Mouse (Mus musculus) bone marrow macrophage, adult 2 months (primary cell): ENCODE results near the gene Asf1b. TPM values are rescaled to one million over a fixed set of nuclear protein-coding genes. Genes with fewer than 3 reads are reported as not detected.
"Not testable (repeated sequence)": the region's sequence is repeated elsewhere in the genome, so short reads cannot be mapped to it uniquely, and the experiment has no call there.

Experiments
- H3K27ac ChIP-seq: 2 replicates; pipeline ENCODE4 v1.5.1; 2012; ENCODE audit warnings: low read depth, low read length; ENCODE audit not compliant: insufficient read depth
- H3K4me1 ChIP-seq: 2 replicates; pipeline ENCODE4 v1.6.1; 2012; ENCODE audit warnings: low read length; ENCODE audit not compliant: control insufficient read depth, insufficient read depth
- H3K4me3 ChIP-seq: 2 replicates; pipeline ENCODE4 v1.5.1; 2012; ENCODE audit warnings: mild to moderate bottlenecking, low read length, moderate library complexity; ENCODE audit not compliant: insufficient read depth
- CTCF ChIP-seq: IDR thresholded peaks from 2 replicates; pipeline ENCODE4 v1.5.1; 2012; ENCODE audit warnings: low read depth, mild to moderate bottlenecking, low read length, moderate library complexity
- POLR2A ChIP-seq: IDR thresholded peaks from 2 replicates; pipeline ENCODE4 v1.6.1; 2012; ENCODE audit warnings: mild to moderate bottlenecking, low read depth, low read length, borderline replicate concordance
- polyA plus RNA-seq: library from polyadenylated mRNA; stranded (reverse); fragments of >200 nt; gene quantifications from 2 replicates; pipeline ENCODE4 v1.2.4, GENCODE M21; 2012; ENCODE audit not compliant: missing spikeins, insufficient read depth, insufficient read length

Asf1b gene
- polyA plus RNA-seq, 1 experiment, result 42.9 TPM

DNA sequence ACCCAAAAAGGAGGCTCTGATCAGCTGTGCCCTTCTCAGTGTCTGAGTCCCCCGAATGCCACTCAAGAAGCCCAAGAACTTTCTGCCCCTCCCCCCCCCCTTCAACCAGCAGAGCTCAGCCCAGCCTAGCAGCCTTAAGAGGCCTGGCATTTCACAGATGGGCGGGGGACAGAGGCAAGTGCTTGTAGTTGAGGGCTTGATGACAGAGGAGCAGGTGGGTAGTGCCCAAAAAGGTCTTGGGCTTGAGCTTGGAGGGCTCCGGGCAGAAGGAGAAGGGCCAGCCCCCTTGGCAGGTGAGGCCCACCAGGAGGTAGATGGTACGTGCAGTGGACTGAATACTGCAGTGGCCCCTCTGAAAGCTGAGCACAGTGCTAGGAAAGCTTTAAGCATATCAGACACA is 19.2 kb downstream of the Asf1b start:
- TF ChIP-seq POLR2A (no peak), CTCF (no peak)
- no peak overlapping the region for H3K4me3 ChIP-seq
- H3K4me1 ChIP-seq, result peaks cover 38% of the 10 kb centered on the region
- no peak overlapping the region for H3K27ac ChIP-seq

DNA sequence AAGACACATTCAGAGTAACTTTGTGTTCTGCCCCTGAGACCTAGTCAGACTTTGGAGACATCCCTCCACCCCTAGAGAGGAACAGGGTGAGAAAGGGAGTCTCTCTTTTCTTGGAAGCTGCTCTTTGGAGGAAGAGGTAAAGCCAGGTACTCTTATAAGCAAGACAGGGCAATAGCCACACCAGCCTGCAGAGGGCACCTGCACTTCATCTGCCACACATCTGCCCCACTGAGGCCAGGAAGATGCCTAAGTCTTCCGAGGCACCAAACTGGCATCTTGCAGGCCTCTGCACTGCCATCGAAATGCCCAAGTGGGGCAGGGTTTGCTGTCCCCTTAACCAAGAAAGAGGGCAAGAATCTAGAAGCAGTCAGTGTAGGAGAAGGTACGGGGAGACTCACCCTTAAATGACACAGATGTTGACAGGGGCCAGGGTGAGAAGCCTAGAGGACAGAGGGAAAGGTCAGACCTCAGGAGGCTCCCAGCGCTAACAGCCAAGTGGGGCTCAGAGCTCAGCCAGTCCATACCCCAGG is 20.9 kb downstream of the Asf1b start:
- no peak overlapping the region for H3K4me3 ChIP-seq
- H3K27ac ChIP-seq, result no peak overlapping the region
- H3K4me1 ChIP-seq, result peaks cover 34% of the 10 kb centered on the region
- TF ChIP-seq POLR2A, result no peak
- TF ChIP-seq CTCF, result peak; percentile 45; the same call in 1 of the 2 replicates

DNA sequence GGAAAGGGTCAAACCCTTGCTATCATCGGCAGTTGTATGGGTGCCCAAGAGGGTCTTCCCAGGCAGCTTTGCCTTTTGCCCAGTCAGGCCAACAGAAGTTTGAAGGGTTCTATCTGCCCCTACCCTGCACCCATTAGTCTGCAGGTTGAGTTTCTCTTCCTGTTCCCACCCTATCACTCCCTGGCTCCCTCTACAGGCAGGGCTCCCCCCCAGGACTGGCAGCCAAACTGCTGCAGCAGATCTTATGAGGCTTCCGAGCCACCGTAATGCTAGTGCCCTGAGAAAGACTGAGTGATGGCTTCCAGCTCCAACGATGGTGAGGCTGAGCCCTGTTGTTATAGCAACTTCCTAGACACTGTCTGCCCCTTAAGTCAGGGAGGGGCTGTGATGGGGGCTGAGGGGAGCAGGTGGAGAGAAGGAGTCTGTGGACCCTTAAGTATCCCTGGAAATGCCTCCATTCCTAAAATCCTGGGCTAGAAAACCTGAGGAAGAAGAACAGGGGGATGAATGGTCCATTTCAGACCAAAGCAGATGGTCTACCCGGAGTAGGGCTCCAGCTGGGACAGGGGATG is 21.6 kb downstream of the Asf1b start:
- Histone ChIP-seq H3K4me1 (peaks cover 28% of the 10 kb centered on the region), H3K4me3 (no peak overlapping the region), H3K27ac (0 out of 2 replicates have a peak overlapping the region, but pooled peaks have one; percentile 7)
- TF ChIP-seq POLR2A, result no peak
- 0 out of 2 replicates have a peak, but pooled peaks have one; percentile 36 for TF ChIP-seq CTCF

DNA sequence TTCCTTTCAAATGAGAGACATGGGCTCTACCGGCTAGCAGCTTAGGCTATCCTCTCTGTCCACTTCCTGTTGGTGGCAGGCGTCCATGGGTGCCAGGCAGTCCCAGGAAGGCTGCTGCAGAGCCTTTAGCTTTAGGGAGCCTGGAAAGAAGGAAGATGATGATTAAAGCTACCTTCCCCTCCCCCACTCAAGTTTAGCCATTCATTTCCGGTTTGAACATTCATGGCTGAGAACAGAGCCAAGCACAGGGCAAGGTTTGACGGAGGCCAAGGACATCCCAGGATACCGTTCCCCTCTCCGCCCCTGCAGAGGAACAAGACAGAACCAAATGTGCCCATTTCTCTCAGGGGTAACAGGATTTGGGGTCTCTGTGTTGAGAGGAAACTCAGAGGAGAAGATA is 22.3 kb downstream of the Asf1b start:
- TF ChIP-seq CTCF (no peak), POLR2A (no peak)
- H3K27ac ChIP-seq, result peak overlapping the region; percentile 39
- peaks cover 26% of the 10 kb centered on the region for H3K4me1 ChIP-seq
- no peak overlapping the region for H3K4me3 ChIP-seq

DNA sequence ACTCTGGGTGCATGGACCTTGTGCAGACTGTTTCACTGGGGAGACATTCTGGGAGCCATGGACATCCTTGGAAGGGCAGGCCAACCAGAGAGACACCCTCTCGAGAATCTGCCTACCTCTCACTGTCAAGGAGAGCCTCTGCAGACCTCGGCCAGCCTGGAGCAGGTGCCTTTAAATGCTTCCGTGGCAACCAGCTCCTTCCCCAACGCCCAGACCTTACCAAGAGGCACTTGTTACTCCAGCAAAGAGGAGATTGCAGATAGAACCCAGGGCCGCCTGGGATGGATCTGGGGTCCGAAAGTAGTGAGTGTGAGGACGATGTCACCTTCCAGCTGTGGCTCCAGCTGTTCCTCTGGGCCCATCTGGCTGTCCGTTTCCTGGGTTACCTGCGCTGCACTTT is 22.9 kb downstream of the Asf1b start:
- Histone ChIP-seq H3K4me3 (no peak overlapping the region), H3K4me1 (peaks cover 26% of the 10 kb centered on the region), H3K27ac (peak overlapping the region; percentile 39; the same call in 1 of the 2 replicates)
- TF ChIP-seq CTCF (no peak), POLR2A (no peak)

DNA sequence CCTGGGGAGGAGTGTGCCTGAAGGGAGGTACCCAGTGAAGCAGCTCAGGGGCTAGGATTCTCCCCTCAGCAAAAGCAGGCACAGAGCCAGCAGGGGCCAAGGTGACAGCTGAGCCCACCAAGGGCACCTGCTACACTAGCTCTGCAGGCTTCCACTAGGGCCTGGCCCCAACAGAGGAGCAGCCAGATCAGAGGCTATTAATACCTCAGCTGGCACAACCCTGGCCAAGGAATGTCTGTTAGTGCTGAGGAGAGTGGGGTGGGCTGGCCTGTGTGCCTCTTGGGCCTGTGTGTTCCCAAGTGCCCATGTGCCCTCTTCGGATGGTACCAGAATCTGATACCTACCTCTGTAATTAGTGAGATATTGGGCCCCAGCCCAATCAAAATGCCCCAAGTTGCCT is 24.9 kb downstream of the Asf1b start:
- no peak for TF ChIP-seq CTCF
- no peak for TF ChIP-seq POLR2A
- H3K27ac ChIP-seq, result no peak overlapping the region
- H3K4me1 ChIP-seq, result peaks cover 19% of the 10 kb centered on the region
- no peak overlapping the region for H3K4me3 ChIP-seq

DNA sequence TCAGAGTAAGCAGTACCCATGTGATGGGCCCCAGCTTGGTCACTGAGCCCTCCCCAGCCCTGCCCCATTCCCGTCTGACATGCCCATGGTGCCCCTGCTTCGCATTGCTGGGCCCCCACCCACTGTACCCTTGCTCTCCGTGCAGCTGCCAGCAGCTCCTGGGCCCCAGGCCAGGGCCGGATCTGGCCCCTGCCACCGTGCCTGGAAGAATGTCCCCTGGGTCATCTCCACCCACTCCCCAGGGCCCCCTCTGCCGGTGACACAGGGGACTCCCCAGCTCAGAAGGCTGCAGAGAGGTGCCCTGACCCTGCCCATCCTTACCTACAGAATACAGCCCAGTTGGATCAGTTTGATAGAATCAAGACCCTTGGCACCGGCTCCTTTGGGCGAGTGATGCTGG is 25.5 kb downstream of the Asf1b start:
- Histone ChIP-seq H3K27ac (no peak overlapping the region), H3K4me1 (peaks cover 19% of the 10 kb centered on the region), H3K4me3 (no peak overlapping the region)
- TF ChIP-seq POLR2A, result no peak
- no peak for TF ChIP-seq CTCF

DNA sequence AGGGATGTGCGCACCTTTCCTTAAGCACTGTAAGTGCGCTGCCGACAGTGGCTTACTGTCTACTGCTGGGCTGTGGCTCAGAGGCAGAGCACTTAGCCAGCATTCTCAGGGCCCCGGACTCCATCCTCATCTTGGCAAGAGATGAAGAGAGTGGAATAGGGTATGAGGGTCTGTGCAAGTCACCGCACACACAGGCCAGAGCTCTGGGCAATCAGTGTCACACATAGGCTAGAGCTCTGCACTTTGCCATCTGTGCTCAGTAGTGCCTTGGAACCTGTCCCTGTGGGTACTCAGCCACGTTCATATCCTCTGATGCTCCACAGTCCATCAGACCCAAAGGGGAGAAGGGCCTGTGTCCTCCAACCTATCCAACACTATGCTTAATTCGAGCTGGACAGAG is 26.2 kb downstream of the Asf1b start:
- Histone ChIP-seq H3K4me1 (peaks cover 17% of the 10 kb centered on the region), H3K27ac (no peak overlapping the region), H3K4me3 (no peak overlapping the region)
- no peak for TF ChIP-seq POLR2A
- no peak for TF ChIP-seq CTCF

DNA sequence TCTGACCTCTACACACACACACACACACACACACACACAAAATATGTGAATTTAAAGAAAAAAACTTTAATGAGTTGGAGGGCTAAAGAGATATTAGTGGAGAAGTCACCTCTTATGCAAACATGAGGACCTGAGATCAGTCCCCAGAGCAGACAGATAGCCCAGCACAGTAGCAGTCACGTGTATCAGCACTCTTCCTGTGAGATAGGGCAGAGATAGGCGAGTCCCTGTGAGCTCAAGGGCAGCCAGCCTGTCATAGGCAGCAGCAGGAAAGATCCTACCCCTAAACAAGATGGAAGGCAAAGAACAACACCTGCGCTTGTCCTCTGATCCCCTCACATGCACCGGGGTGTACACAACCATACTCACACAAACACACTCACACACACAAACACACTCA is 27.1 kb downstream of the Asf1b start:
- Histone ChIP-seq H3K4me3 (no peak overlapping the region), H3K4me1 (peaks cover 8% of the 10 kb centered on the region), H3K27ac (no peak overlapping the region)
- TF ChIP-seq CTCF (no peak), POLR2A (no peak)

DNA sequence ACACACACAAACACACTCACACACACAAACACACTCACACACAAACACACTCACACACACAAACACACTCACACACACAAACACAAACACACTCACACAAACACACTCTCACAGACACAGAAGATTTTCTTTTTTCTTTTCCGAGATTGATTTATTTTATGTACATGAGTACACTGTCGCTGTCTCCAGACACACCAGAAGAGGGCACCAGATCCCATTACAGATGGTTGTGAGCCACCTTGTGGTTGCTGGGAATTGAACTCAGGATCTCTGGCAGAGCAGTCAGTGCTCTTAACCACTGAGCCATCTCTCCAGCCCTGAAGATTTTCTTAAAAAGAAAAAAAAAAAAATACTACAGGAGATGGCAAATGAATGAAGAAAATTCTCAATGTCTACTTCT is 27.9 kb downstream of the Asf1b start:
- not testable (repeated sequence) for H3K4me1 ChIP-seq, H3K27ac ChIP-seq

DNA sequence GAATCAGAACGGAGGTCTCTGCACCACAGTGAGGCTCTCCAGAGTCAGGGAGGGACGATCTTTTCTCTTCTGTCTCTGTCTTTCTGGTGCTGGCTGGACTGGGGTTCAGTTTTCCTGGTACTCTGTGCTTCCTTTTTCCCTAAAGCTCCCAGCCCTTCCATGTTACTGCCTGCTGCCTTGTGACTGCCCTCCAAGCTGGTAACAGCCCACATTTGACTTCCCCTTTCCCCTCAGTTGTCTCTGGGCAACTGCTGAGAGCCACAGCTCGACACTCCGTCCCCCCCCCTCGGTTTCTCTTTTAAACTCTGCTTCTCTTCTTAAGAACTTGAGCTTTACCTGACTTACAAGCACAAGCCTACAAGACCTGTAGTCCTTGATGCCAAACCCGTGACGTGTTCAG is 33.9 kb downstream of the Asf1b start:
- H3K4me1 ChIP-seq, result peaks cover 28% of the 10 kb centered on the region
- peak overlapping the region; percentile 31 for H3K4me3 ChIP-seq
- peak overlapping the region; percentile 85 for H3K27ac ChIP-seq
- no peak; the same call in 1 of the 2 replicates for TF ChIP-seq POLR2A
- TF ChIP-seq CTCF, result no peak

More for the DNA sequence above, 27.9 kb downstream of the Asf1b start:
- not testable (repeated sequence) for H3K4me3 ChIP-seq
